Mouse (Mus musculus) neural tube, postnatal 0 days (tissue): ENCODE measurements around the gene Flnc. TPM values are rescaled to one million over a fixed set of nuclear protein-coding genes. Genes with fewer than 3 reads are reported as not detected.

Experiments used
- microRNA-seq: library from miRNA; unstranded; fragments of <30 nt; microRNA quantifications from one replicate; pipeline ENCODE4, GENCODE M21; 2016
- polyA plus RNA-seq: library from polyadenylated mRNA; unstranded; fragments of >200 nt; fragmentation: Nextera tagmentation; extraction: Ambion mirVana; gene quantifications from 2 replicates; pipeline ENCODE4 v1.2.1, GENCODE M21; 2015

Gene Flnc
- polyA plus RNA-seq: 3.0 and 3.3 TPM in 2 replicates

GRCm38 (mm10) chr6:29433038-29433803, at the start of gene Flnc:
Gene Flnc (plus strand): TSS chr6:29433256.

DNA sequence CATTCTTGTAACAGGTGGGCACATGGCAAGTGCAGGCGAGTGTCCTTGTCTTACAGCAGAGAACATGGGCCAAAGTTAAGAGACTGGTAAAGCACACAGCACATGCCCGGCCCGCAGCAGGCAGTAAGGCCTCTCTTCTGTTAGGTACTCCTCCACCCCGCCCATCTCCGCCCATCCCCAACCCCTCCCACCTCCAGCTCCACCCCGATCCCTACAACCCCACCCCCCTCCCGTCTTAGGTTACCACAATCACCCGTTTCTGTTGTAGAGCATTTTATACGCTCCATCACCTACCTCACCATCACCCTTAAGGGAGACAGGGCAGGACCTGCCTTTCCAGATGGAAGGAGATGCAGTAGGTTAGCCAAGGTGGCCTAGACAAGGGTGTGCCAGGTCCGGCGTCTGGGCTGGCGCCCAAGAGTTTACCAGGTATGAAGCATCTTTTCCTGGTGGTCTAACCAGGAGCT, 45.0 kb upstream of the Flnc start, which contains the start of gene Opn1sw:
Gene Opn1sw, minus strand, starts transcription at position 417 of the 467 bp plus-strand sequence.

GRCm38 (mm10) chr6:29395910-29396713, 36.9 kb upstream of the Flnc start, which contains the start of gene Ccdc136:
Gene Ccdc136 (plus strand): TSS chr6:29396309.

GRCm38 (mm10) chr6:29467583-29468354, 34.7 kb downstream of the Flnc start, which contains the start of gene Atp6v1f:
Gene Atp6v1f (plus strand): TSS chr6:29467718.

GRCm38 (mm10) chr6:29471137-29471536, 38.1 kb downstream of the Flnc start, which contains the start of gene Atp6v1fnb:
Gene Atp6v1fnb (plus strand): TSS chr6:29471437.

GRCm38 (mm10) chr6:29507447-29508309, 74.6 kb downstream of the Flnc start, which contains the start of gene Kcp:
Gene Kcp (minus strand): TSS chr6:29507952.

Small RNA genes within 50 kb of the gene (microRNA-seq; reads per million reads assigned to microRNA genes)
- gene Gm26220 (not detected), gene Gm44354 (not detected)

Other genes with a start within 250 kb of the Flnc start
- gene Impdh1, start 216.9 kb upstream of the Flnc start, polyA plus RNA-seq: 66.4 and 77.1 TPM in 2 replicates
- gene Hilpda, start 160.8 kb upstream of the Flnc start, polyA plus RNA-seq: 21.2 and 22.3 TPM in 2 replicates
- 0.25 and 0.32 TPM in 2 replicates for gene Fam71f2, start 153.7 kb upstream of the Flnc start, polyA plus RNA-seq
- not detected in 2 replicates for gene Fam71f1, start 114.1 kb upstream of the Flnc start, polyA plus RNA-seq
- 113 and 123 TPM in 2 replicates for gene Calu, start 85.2 kb upstream of the Flnc start, polyA plus RNA-seq
- 0.43 and 0.62 TPM in 2 replicates for gene Opn1sw, start 44.8 kb upstream of the Flnc start, polyA plus RNA-seq
- gene Ccdc136, start 36.9 kb upstream of the Flnc start, polyA plus RNA-seq: 76.6 and 87.2 TPM in 2 replicates
- gene Atp6v1f, start 34.5 kb downstream of the Flnc start, polyA plus RNA-seq: 399 and 411 TPM in 2 replicates
- gene Atp6v1fnb, start 38.2 kb downstream of the Flnc start, polyA plus RNA-seq: not detected in 2 replicates
- 8.4 and 13.4 TPM in 2 replicates for gene Kcp, start 74.7 kb downstream of the Flnc start, polyA plus RNA-seq
- gene Irf5, start 93.4 kb downstream of the Flnc start, polyA plus RNA-seq: 3.1 and 3.7 TPM in 2 replicates
- gene Tnpo3, start 176.6 kb downstream of the Flnc start, polyA plus RNA-seq: 51.4 and 53.3 TPM in 2 replicates